Mouse (Mus musculus): Measurements from ENCODE around the gene Lamtor5. TPM values are rescaled to one million over a fixed set of nuclear protein-coding genes. Genes with fewer than 3 reads are reported as not detected.
"Not testable (repeated sequence)": the region's sequence is repeated elsewhere in the genome, so short reads cannot be mapped to it uniquely, and the experiment has no call there.

The Lamtor5 gene
- polyA plus RNA-seq, 1 experiment, result 54.0 TPM

- no peak overlapping the region for H3K4me3 ChIP-seq (ENCODE audit: extremely low read depth, insufficient read depth, insufficient read length)
- H3K4me1 ChIP-seq (ENCODE audit: control insufficient read depth, insufficient read depth, insufficient read length), result no peaks in the 10 kb centered on the region
- no peak for TF ChIP-seq POLR2A (IDR thresholded peaks at IDR 0.05; ENCODE audit: low read depth, low read length)
- no peak for TF ChIP-seq CTCF (IDR thresholded peaks at IDR 0.05; ENCODE audit: extremely low read depth, insufficient read depth, insufficient read length, insufficient replicate concordance)
- H3K36me3 ChIP-seq (ENCODE audit: control insufficient read depth, insufficient read depth, low read length), result peaks cover 18% of the 10 kb centered on the region
- no peaks in the 10 kb centered on the region for H3K27me3 ChIP-seq (ENCODE audit: control insufficient read depth, insufficient read depth, low read length)
- no peak overlapping the region for H3K27ac ChIP-seq (ENCODE audit: insufficient read depth, low read length)
- 90% methylated on average over 2 of the region's 2 CpGs for WGBS
- no peak for DNase-seq (ENCODE audit: low read depth in 1 of 2, low spot score in 2 of 2)
Measured at GRCm38 (mm10) chr3:107286123-107286522, 7.5 kb downstream of the Lamtor5 start.

DNA sequence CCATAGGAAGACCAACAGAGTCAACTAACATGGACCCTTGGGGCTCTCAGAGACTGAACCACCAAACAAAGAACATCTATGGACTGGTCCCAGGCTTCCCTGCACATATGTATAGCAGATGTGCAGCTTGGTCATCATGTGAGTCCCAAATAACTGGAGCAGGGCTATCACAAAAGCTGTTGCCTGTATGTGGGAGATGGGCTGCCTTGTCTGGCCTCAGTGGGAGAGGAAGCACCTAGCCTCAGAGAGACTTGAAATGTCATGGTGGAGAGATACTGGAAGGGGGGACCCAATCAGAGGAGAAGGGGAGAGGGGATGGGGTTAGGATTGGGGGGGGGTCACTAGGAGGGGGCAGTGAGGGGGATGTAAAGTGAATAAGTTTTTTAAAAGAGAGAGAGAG is 8.7 kb downstream of the Lamtor5 start:
- Histone ChIP-seq H3K27ac (ENCODE audit: insufficient read depth, low read length) (no peak overlapping the region), H3K36me3 (ENCODE audit: control insufficient read depth, insufficient read depth, low read length) (peaks cover 11% of the 10 kb centered on the region), H3K4me1 (ENCODE audit: control insufficient read depth, insufficient read depth, insufficient read length) (no peaks in the 10 kb centered on the region), H3K27me3 (ENCODE audit: control insufficient read depth, insufficient read depth, low read length) (no peaks in the 10 kb centered on the region), H3K4me3 (ENCODE audit: extremely low read depth, insufficient read depth, insufficient read length) (no peak overlapping the region)
- TF ChIP-seq POLR2A (IDR thresholded peaks at IDR 0.05; ENCODE audit: low read depth, low read length) (no peak), CTCF (IDR thresholded peaks at IDR 0.05; ENCODE audit: extremely low read depth, insufficient read depth, insufficient read length, insufficient replicate concordance) (no peak)
- DNase-seq (ENCODE audit: low read depth in 1 of 2, low spot score in 2 of 2), result no peak

- Histone ChIP-seq H3K4me1 (ENCODE audit: control insufficient read depth, insufficient read depth, insufficient read length) (no peaks in the 10 kb centered on the region), H3K36me3 (ENCODE audit: control insufficient read depth, insufficient read depth, low read length) (no peaks in the 10 kb centered on the region), H3K27ac (ENCODE audit: insufficient read depth, low read length) (no peak within 1 kb of the TSS), H3K4me3 (ENCODE audit: extremely low read depth, insufficient read depth, insufficient read length) (no peak within 1 kb of the TSS), H3K27me3 (ENCODE audit: control insufficient read depth, insufficient read depth, low read length) (no peaks in the 10 kb centered on the region)
- 52% methylated on average over 9 of the region's 9 CpGs for WGBS
- no peak for DNase-seq (ENCODE audit: low read depth in 1 of 2, low spot score in 2 of 2)
- TF ChIP-seq POLR2A (IDR thresholded peaks at IDR 0.05; ENCODE audit: low read depth, low read length) (no peak), CTCF (IDR thresholded peaks at IDR 0.05; ENCODE audit: extremely low read depth, insufficient read depth, insufficient read length, insufficient replicate concordance) (no peak)
Measured at GRCm38 (mm10) chr3:107290764-107291381, 12.2 kb downstream of the Lamtor5 start, which contains the start of gene Slc16a4. Gene Slc16a4 (plus strand): TSS chr3:107291230.

DNA sequence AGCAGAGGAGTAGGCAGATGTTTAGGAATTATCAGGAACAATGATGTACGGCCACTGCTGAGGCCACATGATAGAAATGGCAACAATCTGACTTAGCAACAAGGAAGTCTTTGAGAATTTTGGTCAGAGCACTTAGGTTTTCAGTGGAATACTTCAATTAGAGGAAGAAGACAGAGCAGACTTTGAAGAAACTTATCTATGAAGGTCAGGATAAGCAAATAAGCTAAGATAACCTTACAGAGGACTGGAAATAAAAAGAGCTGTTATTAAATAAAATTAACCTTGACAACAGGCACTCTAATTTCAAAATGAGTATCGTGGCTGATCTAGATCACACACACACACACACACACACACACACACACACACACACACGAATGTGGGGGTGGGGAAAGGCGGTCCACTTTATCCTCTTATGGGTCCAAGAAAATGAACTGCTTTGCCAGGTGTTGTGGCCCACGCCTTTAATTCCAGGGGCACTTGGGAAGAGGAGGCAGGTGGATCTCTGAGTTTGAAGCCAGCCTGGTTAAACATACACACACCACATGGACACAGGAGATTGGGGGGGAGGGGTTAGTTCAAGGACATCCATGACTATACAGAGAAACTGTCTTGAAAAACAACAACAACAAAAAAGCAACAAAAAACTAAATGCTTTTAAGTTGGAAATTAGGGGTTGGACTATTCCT is 17.2 kb downstream of the Lamtor5 start:
- TF ChIP-seq POLR2A (IDR thresholded peaks at IDR 0.05; ENCODE audit: low read depth, low read length), result no peak
- Histone ChIP-seq H3K27me3 (ENCODE audit: control insufficient read depth, insufficient read depth, low read length) (no peaks in the 10 kb centered on the region), H3K27ac (ENCODE audit: insufficient read depth, low read length) (no peak overlapping the region), H3K4me3 (ENCODE audit: extremely low read depth, insufficient read depth, insufficient read length) (no peak overlapping the region), H3K36me3 (ENCODE audit: control insufficient read depth, insufficient read depth, low read length) (no peaks in the 10 kb centered on the region), H3K4me1 (ENCODE audit: control insufficient read depth, insufficient read depth, insufficient read length) (no peaks in the 10 kb centered on the region)
- no peak for DNase-seq (ENCODE audit: low read depth in 1 of 2, low spot score in 2 of 2)
- 86% methylated on average over 5 of the region's 5 CpGs for WGBS

DNA sequence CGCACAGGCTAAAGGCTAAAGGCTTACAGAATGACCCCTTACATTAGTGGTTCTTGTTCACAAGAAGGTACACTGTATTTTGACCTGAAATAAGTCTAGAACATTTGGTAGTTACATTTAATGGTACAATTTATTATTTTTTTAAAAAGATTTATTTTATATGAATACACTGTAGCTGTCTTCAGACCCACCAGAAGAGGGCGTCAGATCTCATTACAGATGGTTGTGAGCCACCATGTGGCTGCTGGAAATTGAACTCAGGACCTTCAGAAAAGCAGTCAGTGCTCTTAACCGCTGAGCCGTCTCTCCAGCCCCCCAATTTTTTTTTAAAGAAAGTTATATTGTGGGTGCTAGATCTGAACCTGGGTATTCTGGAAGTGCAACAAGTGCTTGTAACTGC is 18.3 kb downstream of the Lamtor5 start:
- H3K36me3 ChIP-seq (ENCODE audit: control insufficient read depth, insufficient read depth, low read length); H3K27ac ChIP-seq (ENCODE audit: insufficient read depth, low read length); H3K4me1 ChIP-seq (ENCODE audit: control insufficient read depth, insufficient read depth, insufficient read length); DNase-seq (ENCODE audit: low read depth in 1 of 2, low spot score in 2 of 2); H3K27me3 ChIP-seq (ENCODE audit: control insufficient read depth, insufficient read depth, low read length); H3K4me3 ChIP-seq (ENCODE audit: extremely low read depth, insufficient read depth, insufficient read length): not testable (repeated sequence)
- WGBS, result 94% methylated on average over 4 of the region's 4 CpGs

DNA sequence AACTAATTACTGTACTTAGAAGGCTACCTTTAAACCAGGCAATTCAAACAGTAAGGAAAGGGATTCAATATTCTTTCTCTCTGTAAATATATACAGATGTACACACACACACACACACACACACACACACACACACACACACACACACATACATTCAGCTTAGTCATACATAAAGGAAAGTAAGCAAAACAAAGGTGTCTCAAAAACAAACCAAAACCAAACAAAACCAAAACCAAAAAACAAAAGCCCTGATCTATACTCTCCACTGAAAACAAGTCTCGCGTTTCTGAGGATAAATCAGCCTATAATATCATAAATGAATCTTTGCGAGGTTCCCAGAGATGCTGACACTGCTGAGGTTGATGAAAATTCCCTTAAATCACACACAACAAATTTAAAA is 38.7 kb downstream of the Lamtor5 start:
- 93% methylated on average over 3 of the region's 3 CpGs for WGBS
- TF ChIP-seq CTCF (IDR thresholded peaks at IDR 0.05; ENCODE audit: extremely low read depth, insufficient read depth, insufficient read length, insufficient replicate concordance), result no peak
- no peak for TF ChIP-seq POLR2A (IDR thresholded peaks at IDR 0.05; ENCODE audit: low read depth, low read length)
- no peaks in the 10 kb centered on the region for H3K27me3 ChIP-seq (ENCODE audit: control insufficient read depth, insufficient read depth, low read length)

DNA sequence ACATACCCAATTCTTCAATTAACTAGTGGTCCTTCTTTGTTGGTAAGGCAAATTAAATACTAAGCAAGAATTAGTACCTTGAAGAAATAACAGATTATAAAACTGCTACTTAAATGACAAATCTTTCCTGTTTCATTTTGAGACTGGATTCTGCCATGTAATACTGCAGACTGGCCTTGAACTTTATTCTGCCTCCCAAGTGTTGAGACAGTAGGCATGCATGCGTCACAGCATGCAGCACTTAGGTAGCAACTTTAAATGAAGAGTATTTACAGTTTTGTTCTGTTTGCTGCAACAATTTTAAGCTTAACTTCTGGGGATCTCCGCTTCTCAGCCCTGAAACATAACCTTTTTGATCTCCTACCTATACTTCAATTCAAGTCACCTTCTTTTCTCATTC is 42.5 kb downstream of the Lamtor5 start:
- no peak overlapping the region for H3K27ac ChIP-seq (ENCODE audit: insufficient read depth, low read length)
- TF ChIP-seq POLR2A (IDR thresholded peaks at IDR 0.05; ENCODE audit: low read depth, low read length) (no peak), CTCF (IDR thresholded peaks at IDR 0.05; ENCODE audit: extremely low read depth, insufficient read depth, insufficient read length, insufficient replicate concordance) (no peak)
- WGBS, result 91% methylated on average over 2 of the region's 2 CpGs
- no peaks in the 10 kb centered on the region for H3K27me3 ChIP-seq (ENCODE audit: control insufficient read depth, insufficient read depth, low read length)
- peaks cover 8% of the 10 kb centered on the region for H3K36me3 ChIP-seq (ENCODE audit: control insufficient read depth, insufficient read depth, low read length)
- peaks cover 2% of the 10 kb centered on the region for H3K4me1 ChIP-seq (ENCODE audit: control insufficient read depth, insufficient read depth, insufficient read length)
- no peak overlapping the region for H3K4me3 ChIP-seq (ENCODE audit: extremely low read depth, insufficient read depth, insufficient read length)
- DNase-seq (ENCODE audit: low read depth in 1 of 2, low spot score in 2 of 2), result no peak

More for the DNA sequence above, 38.7 kb downstream of the Lamtor5 start:
- peaks cover 2% of the 10 kb centered on the region for H3K4me1 ChIP-seq (ENCODE audit: control insufficient read depth, insufficient read depth, insufficient read length)
- no peak overlapping the region for H3K27ac ChIP-seq (ENCODE audit: insufficient read depth, low read length)
- H3K36me3 ChIP-seq (ENCODE audit: control insufficient read depth, insufficient read depth, low read length), result peaks cover 1% of the 10 kb centered on the region; the same call in 1 of the 2 replicates
- H3K4me3 ChIP-seq (ENCODE audit: extremely low read depth, insufficient read depth, insufficient read length), result no peak overlapping the region
- no peak for DNase-seq (ENCODE audit: low read depth in 1 of 2, low spot score in 2 of 2)

Measured in spleen, adult 2 months (tissue).